Mouse (Mus musculus): ENCODE results near the gene Clba1. TPM values are rescaled to one million over a fixed set of nuclear protein-coding genes. Genes with fewer than 3 reads are reported as not detected.

The Clba1 gene
- total RNA-seq, 2 experiments from 2014 or later, result 1.5 to 1.9 TPM

Other genes starting within 250 kb of the Clba1 start
- gene Inf2, start 220.2 kb upstream of the Clba1 start, total RNA-seq (2021), result 10 to 100 TPM; 15.8 to 20.0 TPM
- gene Adssl1, start 188.9 kb upstream of the Clba1 start, total RNA-seq (2021), result 100 to 1,000 TPM; 147 TPM
- gene Siva1, start 164.3 kb upstream of the Clba1 start, total RNA-seq (2021), result 10 to 100 TPM; 29.5 to 35.7 TPM
- 100 to 1,000 TPM; 206 to 215 TPM for gene Akt1, start 134.1 kb upstream of the Clba1 start, total RNA-seq (2021)
- gene Zbtb42, start 130.1 kb upstream of the Clba1 start, total RNA-seq (2021), result 1 to 10 TPM; 6.4 to 6.7 TPM
- gene Cep170b, start 88.5 kb upstream of the Clba1 start, total RNA-seq (2021), result 1 to 10 TPM; 7.7 to 9.8 TPM
- 1 to 10 TPM; 5.6 to 6.9 TPM for gene Pld4, start 48.3 kb upstream of the Clba1 start, total RNA-seq (2021)
- gene Ahnak2, start 6.3 kb upstream of the Clba1 start, total RNA-seq (2021), result 10 to 100 TPM; 15.3 to 16.5 TPM
- gene Cdca4, start 20.5 kb downstream of the Clba1 start, total RNA-seq (2021), result 1 to 10 TPM; 6.4 to 7.6 TPM
- under 1 TPM in 1 of 2 experiments, not detected in 1; 0.23 TPM for gene Gpr132, start 59.3 kb downstream of the Clba1 start, total RNA-seq (2021)
- gene Jag2, start 120.8 kb downstream of the Clba1 start, total RNA-seq (2021), result 10 to 100 TPM; 22.4 to 34.7 TPM
- gene Nudt14, start 133.2 kb downstream of the Clba1 start, total RNA-seq (2021), result 1 to 10 TPM; 4.4 to 5.7 TPM
- 10 to 100 TPM; 21.0 to 21.9 TPM for gene Btbd6, start 167.5 kb downstream of the Clba1 start, total RNA-seq (2021)
- gene Brf1, start 191.8 kb downstream of the Clba1 start, total RNA-seq (2021), result 10 to 100 TPM; 23.5 to 25.1 TPM
- gene Pacs2, start 205.6 kb downstream of the Clba1 start, total RNA-seq (2021), result 10 to 100 TPM; 35.5 to 35.9 TPM